Mouse (Mus musculus) ES-Bruce4 (cell line): Measurements from ENCODE around the gene Rela.

Experiments
- CTCF ChIP-seq: IDR thresholded peaks from one replicate; pipeline ENCODE4 v1.8.1; 2011; ENCODE audit warnings: low read depth, low read length
- POLR2A ChIP-seq: IDR thresholded peaks from one replicate; pipeline ENCODE4 v1.8.1; 2011; ENCODE audit warnings: low read length; ENCODE audit not compliant: insufficient read depth

- TF ChIP-seq POLR2A = no peak
- no peak for TF ChIP-seq CTCF
These were observed 38.1 kb upstream of the Rela start for GRCm38 (mm10) chr19:5599224-5599623.
